Mouse (Mus musculus): ENCODE data around the gene Abhd17a. TPM values are rescaled to one million over a fixed set of nuclear protein-coding genes. Genes with fewer than 3 reads are reported as not detected.
A peak's percentile ranks its signal among the peaks of the same experiment; 100 is the strongest.

Gene Abhd17a
- total and polyA plus RNA-seq, 2 experiments from 2014 or later: 88.2 to 194 TPM

DNA sequence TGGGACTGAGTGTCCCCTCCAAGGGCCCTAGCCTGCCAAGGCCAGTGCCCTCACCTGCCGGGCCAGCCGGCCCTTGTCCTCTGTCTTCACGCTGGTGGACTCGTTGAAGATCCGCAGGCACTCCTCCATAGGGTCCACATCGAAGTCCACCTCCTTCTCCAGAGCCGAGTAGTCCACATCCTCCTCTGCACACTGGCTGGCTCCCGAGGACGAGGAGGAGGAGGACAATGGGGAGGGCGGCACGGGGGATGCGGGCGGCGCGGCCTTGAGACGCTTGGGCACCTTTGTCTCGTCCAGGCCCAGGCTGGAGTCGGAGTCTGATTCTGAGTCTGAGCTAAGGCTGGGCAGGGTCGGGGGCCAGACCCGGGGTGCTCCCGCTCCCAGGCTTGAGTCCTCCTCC, 40.9 kb downstream of the Abhd17a start:
- H3K4me2 ChIP-seq (ENCODE audit: low read depth, low read length): no peak overlapping the region
- H3K27me3 ChIP-seq (ENCODE audit: control insufficient read depth, insufficient read depth, low read length): no peaks in the 10 kb centered on the region
- no peak for DNase-seq (ENCODE audit: low spot score)
- no peaks in the 10 kb centered on the region for H3K9me3 ChIP-seq (replicated peaks; ENCODE audit: control insufficient read depth, low read length)
- no peak overlapping the region for H3K27ac ChIP-seq (ENCODE audit: low read depth)
- peaks cover 55% of the 10 kb centered on the region for H3K36me3 ChIP-seq (replicated peaks; ENCODE audit: control insufficient read depth, insufficient read depth, low read length)
- ATAC-seq (ENCODE audit: insufficient read depth, low read depth): no peak
- no peak overlapping the region for H3K9ac ChIP-seq (replicated peaks; ENCODE audit: low read depth, low read length)
- peaks cover 12% of the 10 kb centered on the region for H3K4me1 ChIP-seq (ENCODE audit: control insufficient read depth, insufficient read depth)
- H3K4me3 ChIP-seq (ENCODE audit: low read depth, low read length): no peak overlapping the region
- no peak for TF ChIP-seq CTCF (IDR thresholded peaks at IDR 0.05; ENCODE audit: low read depth)
- no peak for TF ChIP-seq EP300 (IDR thresholded peaks at IDR 0.05; ENCODE audit: low read depth)
- 83% methylated on average over 21 of the region's 21 CpGs for WGBS

DNA sequence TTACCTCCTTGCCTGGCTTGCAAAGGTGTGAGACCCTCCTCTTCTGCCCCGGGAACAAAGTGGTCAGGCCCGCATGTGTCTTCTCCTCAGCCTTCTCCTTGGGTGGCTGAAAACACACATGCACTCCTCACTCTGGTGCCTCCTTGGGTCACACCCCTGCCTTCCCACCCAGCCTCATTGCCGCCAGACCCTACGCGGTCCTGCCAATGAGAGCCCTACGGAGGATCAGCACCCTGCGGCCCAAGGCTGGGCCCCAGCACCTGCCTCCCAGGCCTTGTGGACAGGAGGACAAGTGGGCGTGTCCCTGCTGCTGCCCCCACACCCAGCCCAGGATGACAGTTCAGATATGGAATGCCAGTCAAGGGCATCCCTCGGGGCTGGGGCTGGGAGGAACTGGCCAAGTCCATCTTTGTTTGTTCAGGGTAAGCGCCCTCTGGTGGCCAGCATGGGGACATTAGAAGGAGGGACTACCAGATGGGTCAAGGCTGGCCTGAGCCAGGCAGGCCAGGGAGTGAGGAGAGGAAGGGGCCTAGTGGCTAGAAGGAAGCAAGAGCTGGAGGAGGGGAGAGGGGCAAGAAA, 41.6 kb downstream of the Abhd17a start:
- Histone ChIP-seq H3K4me2 (ENCODE audit: low read depth, low read length) (no peak overlapping the region), H3K27me3 (ENCODE audit: control insufficient read depth, insufficient read depth, low read length) (no peaks in the 10 kb centered on the region), H3K9me3 (replicated peaks; ENCODE audit: control insufficient read depth, low read length) (no peaks in the 10 kb centered on the region), H3K4me1 (ENCODE audit: control insufficient read depth, insufficient read depth) (peaks cover 5% of the 10 kb centered on the region; the same call in 1 of the 2 replicates), H3K27ac (ENCODE audit: low read depth) (no peak overlapping the region), H3K4me3 (ENCODE audit: low read depth, low read length) (no peak overlapping the region), H3K36me3 (replicated peaks; ENCODE audit: control insufficient read depth, insufficient read depth, low read length) (peaks cover 63% of the 10 kb centered on the region), H3K9ac (replicated peaks; ENCODE audit: low read depth, low read length) (no peak overlapping the region)
- 70% methylated on average over 10 of the region's 10 CpGs for WGBS
- peak; percentile 53 for DNase-seq (ENCODE audit: low spot score)
- peak; percentile 49 for ATAC-seq (ENCODE audit: insufficient read depth, low read depth)
- TF ChIP-seq CTCF (IDR thresholded peaks at IDR 0.05; ENCODE audit: low read depth): peak; percentile 79
- no peak for TF ChIP-seq EP300 (IDR thresholded peaks at IDR 0.05; ENCODE audit: low read depth)

DNA sequence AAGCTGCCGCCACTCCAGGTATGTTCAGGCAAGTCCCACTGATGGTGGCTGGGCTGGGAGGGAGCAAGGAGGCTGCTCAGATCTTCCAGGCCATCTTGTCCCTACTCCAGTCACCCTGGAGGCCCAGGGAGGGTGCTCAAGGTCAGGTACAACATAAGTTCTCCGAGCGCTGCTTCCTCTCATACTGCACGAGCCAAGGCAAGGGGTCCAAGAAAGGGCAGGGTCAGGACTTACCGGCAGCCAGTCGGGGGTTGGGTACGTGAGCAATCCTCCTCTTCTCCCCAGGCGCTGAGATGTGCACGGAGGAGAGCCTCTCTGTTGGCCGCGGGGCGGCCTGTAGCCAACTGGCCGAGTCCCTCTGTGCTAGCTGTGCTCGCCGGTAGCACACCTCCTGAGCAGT, 42.6 kb downstream of the Abhd17a start:
- Histone ChIP-seq H3K36me3 (replicated peaks; ENCODE audit: control insufficient read depth, insufficient read depth, low read length) (peaks cover 73% of the 10 kb centered on the region), H3K9me3 (replicated peaks; ENCODE audit: control insufficient read depth, low read length) (no peaks in the 10 kb centered on the region), H3K4me2 (ENCODE audit: low read depth, low read length) (no peak overlapping the region), H3K27me3 (ENCODE audit: control insufficient read depth, insufficient read depth, low read length) (no peaks in the 10 kb centered on the region), H3K27ac (ENCODE audit: low read depth) (no peak overlapping the region), H3K9ac (replicated peaks; ENCODE audit: low read depth, low read length) (no peak overlapping the region), H3K4me3 (ENCODE audit: low read depth, low read length) (no peak overlapping the region), H3K4me1 (ENCODE audit: control insufficient read depth, insufficient read depth) (no peaks in the 10 kb centered on the region)
- 84% methylated on average over 15 of the region's 15 CpGs for WGBS
- ATAC-seq (ENCODE audit: insufficient read depth, low read depth) (no peak), DNase-seq (ENCODE audit: low spot score) (no peak)
- TF ChIP-seq EP300 (IDR thresholded peaks at IDR 0.05; ENCODE audit: low read depth) (no peak), CTCF (IDR thresholded peaks at IDR 0.05; ENCODE audit: low read depth) (no peak)

DNA sequence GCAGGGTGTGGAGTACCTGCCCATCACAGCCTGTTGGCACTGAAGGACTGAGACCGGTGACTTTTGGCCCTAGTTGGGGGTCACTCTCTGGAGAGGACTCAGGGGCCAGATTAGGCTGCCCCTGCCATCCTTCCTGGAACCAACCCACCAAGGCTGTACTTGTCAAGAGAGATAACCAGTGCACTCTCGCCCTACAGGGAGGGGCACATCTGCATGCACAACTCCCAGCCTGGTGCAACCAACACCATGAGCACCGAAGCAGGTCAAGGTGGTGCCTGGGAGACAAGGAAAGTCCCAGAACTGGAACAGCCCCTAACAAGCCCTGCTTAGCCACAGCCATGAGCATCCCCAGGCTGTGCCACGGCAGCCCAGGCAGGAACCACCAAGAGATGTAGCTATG, 43.2 kb downstream of the Abhd17a start:
- H3K36me3 ChIP-seq (replicated peaks; ENCODE audit: control insufficient read depth, insufficient read depth, low read length): peaks cover 78% of the 10 kb centered on the region

DNA sequence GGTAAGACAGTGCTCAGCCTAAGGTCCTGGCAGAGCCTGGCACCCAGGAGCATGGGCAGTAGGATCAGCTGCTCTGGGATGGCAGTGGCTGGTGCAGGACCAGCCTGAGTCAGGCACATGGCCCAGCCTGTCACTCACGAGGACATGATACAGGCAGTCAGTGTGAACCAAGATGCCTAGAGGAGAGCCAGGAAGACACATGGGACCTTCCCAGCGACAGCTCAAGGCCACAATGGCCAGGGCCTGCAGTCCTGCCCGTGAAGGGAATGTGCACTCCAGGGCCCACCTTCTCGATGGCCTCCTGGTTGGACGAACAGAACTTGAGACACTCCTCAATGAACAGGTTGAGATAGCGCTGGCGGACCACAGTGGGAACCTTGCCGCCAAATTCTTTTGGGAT, 44.6 kb downstream of the Abhd17a start:
- no peak overlapping the region for H3K4me2 ChIP-seq (ENCODE audit: low read depth, low read length)
- DNase-seq (ENCODE audit: low spot score) (no peak), ATAC-seq (ENCODE audit: insufficient read depth, low read depth) (no peak)
- no peak overlapping the region for H3K27ac ChIP-seq (ENCODE audit: low read depth)
- no peaks in the 10 kb centered on the region for H3K27me3 ChIP-seq (ENCODE audit: control insufficient read depth, insufficient read depth, low read length)
- H3K4me3 ChIP-seq (ENCODE audit: low read depth, low read length): no peak overlapping the region
- no peak overlapping the region for H3K9ac ChIP-seq (replicated peaks; ENCODE audit: low read depth, low read length)
- H3K4me1 ChIP-seq (ENCODE audit: control insufficient read depth, insufficient read depth): no peaks in the 10 kb centered on the region
- 80% methylated on average over 8 of the region's 8 CpGs for WGBS
- peaks cover 86% of the 10 kb centered on the region for H3K36me3 ChIP-seq (replicated peaks; ENCODE audit: control insufficient read depth, insufficient read depth, low read length)
- TF ChIP-seq EP300 (IDR thresholded peaks at IDR 0.05; ENCODE audit: low read depth) (no peak), CTCF (IDR thresholded peaks at IDR 0.05; ENCODE audit: low read depth) (no peak)
- no peaks in the 10 kb centered on the region for H3K9me3 ChIP-seq (replicated peaks; ENCODE audit: control insufficient read depth, low read length)

More for the DNA sequence above, 43.2 kb downstream of the Abhd17a start:
- Histone ChIP-seq H3K4me1 (ENCODE audit: control insufficient read depth, insufficient read depth) (no peaks in the 10 kb centered on the region), H3K27ac (ENCODE audit: low read depth) (no peak overlapping the region), H3K27me3 (ENCODE audit: control insufficient read depth, insufficient read depth, low read length) (no peaks in the 10 kb centered on the region), H3K9ac (replicated peaks; ENCODE audit: low read depth, low read length) (no peak overlapping the region), H3K4me3 (ENCODE audit: low read depth, low read length) (no peak overlapping the region), H3K4me2 (ENCODE audit: low read depth, low read length) (no peak overlapping the region), H3K9me3 (replicated peaks; ENCODE audit: control insufficient read depth, low read length) (no peaks in the 10 kb centered on the region)
- no peak for DNase-seq (ENCODE audit: low spot score)
- 89% methylated on average over 4 of the region's 4 CpGs for WGBS
- TF ChIP-seq EP300 (IDR thresholded peaks at IDR 0.05; ENCODE audit: low read depth) (no peak), CTCF (IDR thresholded peaks at IDR 0.05; ENCODE audit: low read depth) (no peak)
- no peak for ATAC-seq (ENCODE audit: insufficient read depth, low read depth)

DNA sequence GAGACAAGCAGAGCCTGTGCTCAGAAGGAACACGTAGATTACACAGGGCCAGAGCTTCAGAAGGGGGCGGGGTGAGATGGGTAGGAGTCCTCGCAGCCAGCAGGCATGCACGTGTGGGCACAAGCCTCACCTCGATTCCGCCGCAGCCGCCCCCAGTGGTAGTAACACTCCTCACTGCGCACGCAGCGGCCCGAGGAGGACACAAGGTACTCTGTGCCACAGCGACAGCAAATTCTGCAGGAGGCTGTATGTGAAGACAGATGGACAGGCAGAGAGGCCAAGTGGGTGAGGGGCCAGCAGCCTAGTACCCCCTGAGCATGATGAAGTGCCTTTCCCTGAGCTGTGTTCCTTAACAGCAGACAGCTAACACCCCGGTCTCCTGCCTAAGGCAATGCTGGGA, 46.3 kb downstream of the Abhd17a start:
- DNase-seq (ENCODE audit: low spot score) (no peak), ATAC-seq (ENCODE audit: insufficient read depth, low read depth) (no peak)
- Histone ChIP-seq H3K27me3 (ENCODE audit: control insufficient read depth, insufficient read depth, low read length) (no peaks in the 10 kb centered on the region), H3K36me3 (replicated peaks; ENCODE audit: control insufficient read depth, insufficient read depth, low read length) (peaks cover 69% of the 10 kb centered on the region), H3K4me3 (ENCODE audit: low read depth, low read length) (no peak overlapping the region), H3K4me1 (ENCODE audit: control insufficient read depth, insufficient read depth) (no peaks in the 10 kb centered on the region), H3K9ac (replicated peaks; ENCODE audit: low read depth, low read length) (no peak overlapping the region), H3K9me3 (replicated peaks; ENCODE audit: control insufficient read depth, low read length) (no peaks in the 10 kb centered on the region), H3K27ac (ENCODE audit: low read depth) (no peak overlapping the region), H3K4me2 (ENCODE audit: low read depth, low read length) (no peak overlapping the region)
- 87% methylated on average over 14 of the region's 14 CpGs for WGBS
- TF ChIP-seq EP300 (IDR thresholded peaks at IDR 0.05; ENCODE audit: low read depth) (no peak), CTCF (IDR thresholded peaks at IDR 0.05; ENCODE audit: low read depth) (no peak)
